Mouse (Mus musculus): Measurements from ENCODE around the gene Ttll6. TPM values are rescaled to one million over a fixed set of nuclear protein-coding genes. Genes with fewer than 3 reads are reported as not detected.
A peak's percentile ranks its signal among the peaks of the same experiment; 100 is the strongest.

Ttll6 gene
- total RNA-seq, 2 experiments from 2014 or later, result 0.12 to 0.40 TPM

DNA sequence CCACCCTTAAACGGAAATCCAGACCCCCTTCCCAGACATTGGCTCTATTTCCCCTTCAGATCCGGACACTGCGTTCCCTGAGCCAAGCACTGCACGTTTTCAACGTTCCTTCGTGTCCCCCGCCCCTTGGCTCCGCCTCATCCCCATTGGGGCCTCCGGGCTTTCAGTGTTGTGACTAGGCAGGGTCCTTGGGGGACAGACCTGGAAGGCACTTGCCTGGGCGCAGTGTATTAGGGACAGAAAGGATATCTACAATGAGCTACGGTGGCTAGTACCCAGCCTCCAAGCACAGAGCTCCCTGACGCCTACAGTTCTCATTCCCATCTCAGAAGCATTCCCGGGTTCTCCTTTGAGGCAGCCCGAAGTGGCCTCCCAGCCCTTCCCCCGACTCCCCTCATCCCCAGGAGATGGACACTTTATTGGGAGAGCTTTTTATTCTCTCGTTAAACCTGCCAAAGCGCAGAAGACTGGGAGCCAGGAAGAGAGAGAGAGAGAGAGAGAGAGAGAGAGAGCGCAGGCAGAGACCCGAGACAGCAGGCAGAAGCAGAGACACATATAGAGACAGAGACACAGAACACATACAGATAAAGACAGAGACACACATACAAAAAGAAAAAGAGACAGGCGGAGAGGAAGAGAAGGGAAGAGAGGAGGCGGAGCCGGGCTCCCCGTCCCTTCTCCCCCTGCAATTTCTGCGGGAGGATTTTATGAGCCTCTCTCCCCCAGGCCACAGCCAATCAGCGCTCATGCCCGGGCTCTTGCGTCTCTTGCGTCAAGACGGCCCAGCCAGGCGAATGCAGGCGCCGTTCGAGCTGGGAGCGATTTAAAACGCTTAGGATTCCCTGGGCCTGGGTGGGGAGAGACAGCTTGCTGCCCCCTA lies 60.2 kb downstream of the Ttll6 start, which contains the start of gene Hoxb13:
Gene Hoxb13, plus strand, starts transcription at position 796 of the 880 bp plus-strand sequence.
- DNase-seq (ENCODE audit: extremely low spot score in 1 of 2, low spot score in 1 of 2), result no peak

DNA sequence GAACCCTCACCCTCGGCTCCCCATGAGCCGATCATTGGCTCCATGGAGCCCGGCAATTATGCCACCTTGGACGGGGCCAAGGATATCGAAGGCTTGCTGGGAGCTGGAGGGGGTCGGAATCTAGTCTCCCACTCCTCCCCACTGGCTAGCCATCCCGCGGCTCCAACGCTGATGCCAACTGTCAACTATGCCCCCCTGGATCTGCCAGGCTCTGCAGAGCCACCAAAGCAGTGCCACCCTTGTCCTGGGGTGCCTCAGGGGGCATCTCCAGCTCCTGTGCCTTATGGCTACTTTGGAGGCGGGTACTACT lies 60.8 kb downstream of the Ttll6 start:
- DNase-seq (ENCODE audit: extremely low spot score in 1 of 2, low spot score in 1 of 2), result no peak

DNA sequence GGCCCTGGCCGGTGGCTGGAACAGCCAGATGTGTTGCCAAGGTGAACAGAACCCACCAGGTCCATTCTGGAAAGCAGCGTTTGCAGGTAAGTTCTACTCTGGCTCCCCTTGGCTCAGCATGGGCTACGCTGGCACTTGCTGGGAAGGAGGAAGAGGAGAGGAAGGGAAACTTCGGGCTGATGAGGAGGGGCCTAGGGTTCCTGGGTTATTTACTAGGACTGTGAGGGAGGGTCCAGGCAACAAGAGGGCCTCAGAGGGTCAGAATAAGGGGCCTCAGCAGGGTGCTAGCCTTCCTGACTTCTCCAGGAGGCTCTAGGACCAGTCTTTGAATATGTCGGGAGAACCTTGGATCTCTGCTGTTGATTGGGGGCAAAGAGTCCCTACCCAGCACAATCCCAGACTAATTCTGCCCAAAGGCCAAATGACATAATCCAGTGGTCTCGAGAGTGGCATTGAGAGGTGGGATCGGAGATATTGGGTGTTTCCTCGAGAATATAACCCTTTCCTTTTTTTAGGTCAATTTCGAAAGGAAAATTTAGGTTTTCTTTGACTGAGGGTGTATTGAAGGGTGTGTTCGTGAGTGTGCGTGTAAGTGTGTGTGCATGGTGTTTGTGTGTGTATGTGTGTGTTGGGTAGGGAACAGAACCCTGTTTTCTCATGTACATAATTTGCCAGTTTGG lies 61.5 kb downstream of the Ttll6 start:
- DNase-seq (ENCODE audit: extremely low spot score in 1 of 2, low spot score in 1 of 2), result no peak

DNA sequence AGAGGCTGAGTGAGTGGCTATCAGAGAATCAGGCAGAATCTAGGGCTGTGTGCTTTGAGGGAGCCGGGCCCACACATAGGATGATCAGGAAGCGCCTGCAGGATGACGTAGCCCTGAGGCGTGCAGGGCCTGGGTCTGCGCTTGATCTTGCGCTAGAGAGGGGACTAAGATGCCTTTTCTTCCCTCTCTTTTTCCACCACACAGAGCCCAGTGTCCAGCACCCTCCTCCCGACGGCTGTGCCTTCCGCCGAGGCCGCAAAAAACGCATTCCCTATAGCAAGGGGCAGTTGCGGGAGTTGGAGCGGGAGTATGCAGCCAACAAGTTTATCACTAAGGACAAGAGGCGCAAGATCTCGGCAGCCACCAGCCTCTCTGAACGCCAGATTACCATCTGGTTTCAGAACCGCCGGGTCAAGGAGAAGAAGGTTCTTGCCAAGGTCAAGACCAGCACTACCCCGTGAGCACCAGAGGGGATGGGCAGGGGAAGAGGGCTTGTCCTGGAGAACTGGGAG lies 62.2 kb downstream of the Ttll6 start:
- DNase-seq (ENCODE audit: extremely low spot score in 1 of 2, low spot score in 1 of 2), result no peak

DNA sequence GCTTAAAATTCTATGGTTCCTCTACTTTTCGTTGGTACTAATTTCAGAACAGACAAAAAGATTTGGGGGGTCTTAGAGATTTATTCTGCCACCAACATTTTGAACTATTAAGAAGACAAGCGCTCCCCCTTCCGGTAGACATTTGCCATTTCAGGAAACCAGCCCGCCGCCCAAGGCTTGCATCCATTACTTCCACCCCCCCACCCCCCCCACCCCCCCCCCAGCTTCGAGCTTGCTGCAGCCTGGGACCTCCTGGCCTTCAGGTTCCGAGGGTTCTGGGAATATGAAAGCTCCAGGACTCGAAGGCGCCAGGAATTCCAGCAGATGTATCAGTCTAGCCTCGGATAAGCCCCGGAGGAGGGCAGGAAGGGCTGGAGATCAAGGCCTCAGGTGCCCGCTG lies 65.1 kb downstream of the Ttll6 start:
- peak in 1 of 2 experiments; percentile 44 for DNase-seq (ENCODE audit: extremely low spot score in 1 of 2, low spot score in 1 of 2)

DNA sequence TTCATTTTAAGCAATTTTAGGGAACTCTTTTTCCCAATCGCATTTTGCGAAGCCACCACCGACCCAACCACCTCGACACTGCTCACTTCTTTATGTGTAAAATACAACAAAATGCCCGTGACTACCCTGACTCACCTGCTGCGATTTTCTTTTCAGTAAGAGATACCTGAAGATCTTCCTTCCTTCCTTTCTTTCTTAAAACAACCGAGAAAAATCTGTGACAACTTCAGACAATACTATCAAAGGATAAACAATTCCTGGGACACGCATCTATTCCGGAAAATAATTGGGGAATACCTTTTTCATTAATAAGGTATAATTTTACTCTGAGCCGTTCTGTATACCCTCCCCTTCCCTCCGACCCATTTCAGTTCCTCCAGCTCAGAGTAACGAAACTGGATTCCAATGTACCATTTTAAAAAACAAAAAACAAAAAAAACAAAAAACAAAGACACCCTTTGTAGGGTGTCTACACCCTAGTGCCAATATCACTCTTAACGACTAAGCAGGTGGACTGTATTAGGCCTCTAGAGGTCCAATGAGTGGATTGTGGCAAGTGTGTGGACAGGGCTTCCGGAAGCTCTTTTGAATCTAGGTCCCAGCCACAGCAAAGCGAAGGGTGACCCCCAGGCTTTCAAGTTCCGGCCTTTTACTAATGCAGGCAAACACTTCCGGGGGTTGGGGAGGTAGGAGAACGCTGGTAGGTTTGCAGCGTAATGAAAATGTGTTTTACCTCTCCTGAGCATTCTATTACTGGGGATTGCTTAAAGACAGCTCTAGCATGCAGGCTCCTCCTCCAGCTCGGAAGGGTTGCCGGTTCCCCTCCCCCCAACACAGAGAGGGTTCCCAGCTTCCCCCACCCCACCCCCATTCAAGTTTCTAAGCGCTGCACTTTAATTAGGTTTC lies 65.8 kb downstream of the Ttll6 start:
- no peak for DNase-seq (ENCODE audit: extremely low spot score in 1 of 2, low spot score in 1 of 2)

DNA sequence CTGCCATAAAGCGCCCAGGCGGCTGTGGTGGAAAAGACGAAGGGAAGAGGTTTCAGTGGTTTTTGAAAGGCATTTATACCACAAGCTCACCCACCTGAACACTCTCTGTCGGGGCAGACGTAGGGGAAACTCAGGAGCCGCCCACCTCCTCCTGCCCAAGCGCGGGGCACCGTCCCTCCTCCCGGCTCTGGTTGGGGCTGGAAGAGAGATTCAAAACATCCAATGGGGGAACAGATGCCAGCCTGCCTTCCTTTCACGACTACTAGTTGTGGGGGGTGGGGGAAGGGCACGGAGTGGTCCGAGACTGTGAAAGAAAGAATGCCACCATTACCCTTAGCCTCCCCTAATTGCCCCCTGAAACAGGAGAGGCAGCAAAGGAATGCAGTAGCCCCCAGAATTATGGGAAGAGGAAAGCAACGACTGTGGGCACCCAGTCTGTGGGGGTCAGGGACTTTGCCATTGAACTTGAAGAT lies 66.6 kb downstream of the Ttll6 start:
- no peak for DNase-seq (ENCODE audit: extremely low spot score in 1 of 2, low spot score in 1 of 2)

DNA sequence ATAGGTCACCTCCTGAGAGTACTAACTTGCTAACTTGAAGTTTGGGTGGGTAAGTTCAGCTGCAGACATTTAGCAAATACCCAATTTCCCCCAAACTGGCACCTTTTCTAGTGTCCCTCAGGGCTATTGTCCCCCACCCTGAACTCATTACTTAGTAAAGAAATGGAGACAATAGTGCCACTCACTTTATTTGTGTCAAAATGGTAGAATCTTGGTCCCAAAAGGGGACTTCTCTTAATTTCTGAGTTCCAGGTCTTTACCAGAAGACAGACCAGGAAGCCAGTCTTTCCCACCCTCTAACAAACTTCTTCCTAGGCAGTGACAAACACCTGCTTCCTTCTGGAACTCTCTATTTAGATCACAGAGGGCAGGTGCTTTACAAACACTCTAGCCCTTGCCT lies 68.2 kb downstream of the Ttll6 start:
- no peak for DNase-seq (ENCODE audit: extremely low spot score in 1 of 2, low spot score in 1 of 2)

DNA sequence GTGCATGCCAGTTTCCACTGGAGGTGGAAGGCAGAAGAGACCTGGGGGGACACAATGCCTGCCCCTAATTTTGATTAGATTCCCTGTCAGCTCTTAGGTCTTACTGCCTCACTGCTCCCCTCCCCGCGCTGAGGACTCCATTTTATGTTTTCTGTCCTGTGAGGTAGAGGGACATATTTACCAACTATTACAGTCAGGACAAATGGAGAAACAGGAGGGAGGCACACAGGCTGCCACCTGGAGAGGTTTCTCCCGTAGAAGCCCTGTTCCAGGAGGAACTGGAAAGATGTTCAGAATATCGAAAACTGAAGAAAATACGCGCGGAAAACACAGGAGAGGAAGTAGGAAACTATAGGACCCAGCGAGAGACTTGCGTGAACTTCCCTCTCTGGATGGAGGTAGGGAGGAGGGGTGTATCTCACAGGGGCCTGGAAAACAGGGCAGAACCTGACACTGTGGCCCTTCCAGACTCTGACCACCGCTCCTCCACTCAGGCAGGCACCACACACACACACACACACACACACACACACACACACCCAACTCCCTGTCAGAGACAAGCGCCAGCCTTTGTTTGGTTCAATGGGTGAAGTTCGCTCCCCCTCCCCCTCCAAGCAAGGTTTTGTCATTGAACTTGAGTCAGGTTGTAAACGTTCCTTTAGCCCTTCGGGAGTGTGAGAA lies 69.0 kb downstream of the Ttll6 start:
- DNase-seq (ENCODE audit: extremely low spot score in 1 of 2, low spot score in 1 of 2), result no peak

DNA sequence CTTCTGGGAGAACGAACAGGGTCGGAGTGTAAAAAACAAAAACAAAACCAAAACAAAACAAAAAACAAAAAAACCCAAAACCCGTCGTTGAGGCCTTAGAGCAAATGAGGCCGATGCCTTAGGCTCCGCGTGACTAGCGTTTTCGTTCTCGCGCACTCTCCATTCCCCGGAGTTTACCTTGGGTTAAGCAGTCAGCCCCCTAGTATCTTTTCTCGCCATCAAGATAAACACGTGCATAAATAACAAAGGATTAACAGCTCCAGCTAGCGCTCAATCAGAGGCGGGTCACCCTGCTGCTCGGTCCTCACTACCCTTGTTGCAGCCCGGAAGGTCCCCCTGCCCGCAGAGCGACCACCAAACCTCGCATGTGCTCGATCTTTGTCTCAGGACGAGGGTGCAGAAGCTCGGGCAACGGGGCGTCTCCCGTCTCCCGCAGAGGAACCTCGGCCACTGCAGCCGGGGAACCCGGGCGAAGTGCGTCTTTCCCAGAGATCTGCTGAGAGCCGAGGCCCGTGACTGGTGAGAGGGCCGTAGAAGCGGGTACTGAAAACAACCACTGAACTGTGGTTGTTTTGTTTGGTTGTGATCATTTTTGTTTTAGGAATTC lies 69.7 kb downstream of the Ttll6 start:
- DNase-seq (ENCODE audit: extremely low spot score in 1 of 2, low spot score in 1 of 2), result no peak

DNA sequence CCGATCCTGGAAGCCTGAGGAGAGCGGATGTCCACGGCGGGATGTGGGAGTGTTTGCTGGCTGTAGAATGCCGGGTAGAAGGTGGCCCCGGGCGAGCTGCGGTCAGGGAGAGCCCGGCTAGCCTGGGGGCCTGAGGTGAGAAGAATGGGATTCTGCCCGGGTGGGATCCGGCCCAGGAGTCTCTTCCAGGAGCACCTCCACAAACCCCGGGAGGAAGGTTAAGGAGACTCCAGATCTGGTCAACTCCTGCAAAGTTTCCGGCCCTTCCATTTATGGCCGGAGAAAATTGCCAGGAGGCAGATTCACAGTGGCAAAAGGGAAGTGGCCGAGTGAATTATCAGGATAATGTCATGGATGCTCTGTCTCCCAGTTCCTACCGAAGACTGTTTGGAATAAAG lies 70.2 kb downstream of the Ttll6 start:
- no peak for DNase-seq (ENCODE audit: extremely low spot score in 1 of 2, low spot score in 1 of 2)

DNA sequence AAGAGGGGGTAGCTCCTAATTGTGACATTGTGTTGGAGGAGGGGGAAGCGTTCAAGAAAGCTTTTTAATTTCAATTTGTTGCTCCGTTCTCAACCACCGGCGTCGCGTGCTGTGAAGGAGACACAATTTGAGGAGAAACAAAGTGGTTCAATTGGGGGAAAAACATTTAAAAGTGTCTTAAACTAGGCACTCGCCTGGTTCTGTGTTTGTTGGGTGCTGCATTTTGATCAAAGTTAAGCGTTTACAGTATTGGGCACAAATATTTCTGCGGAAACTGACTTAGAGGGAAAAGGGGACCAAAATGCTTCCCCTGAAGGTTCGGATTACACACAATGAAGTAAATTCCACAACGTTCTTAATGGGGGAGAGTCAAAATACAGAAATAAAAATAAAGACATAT lies 70.8 kb downstream of the Ttll6 start:
- DNase-seq (ENCODE audit: extremely low spot score in 1 of 2, low spot score in 1 of 2), result no peak

DNA sequence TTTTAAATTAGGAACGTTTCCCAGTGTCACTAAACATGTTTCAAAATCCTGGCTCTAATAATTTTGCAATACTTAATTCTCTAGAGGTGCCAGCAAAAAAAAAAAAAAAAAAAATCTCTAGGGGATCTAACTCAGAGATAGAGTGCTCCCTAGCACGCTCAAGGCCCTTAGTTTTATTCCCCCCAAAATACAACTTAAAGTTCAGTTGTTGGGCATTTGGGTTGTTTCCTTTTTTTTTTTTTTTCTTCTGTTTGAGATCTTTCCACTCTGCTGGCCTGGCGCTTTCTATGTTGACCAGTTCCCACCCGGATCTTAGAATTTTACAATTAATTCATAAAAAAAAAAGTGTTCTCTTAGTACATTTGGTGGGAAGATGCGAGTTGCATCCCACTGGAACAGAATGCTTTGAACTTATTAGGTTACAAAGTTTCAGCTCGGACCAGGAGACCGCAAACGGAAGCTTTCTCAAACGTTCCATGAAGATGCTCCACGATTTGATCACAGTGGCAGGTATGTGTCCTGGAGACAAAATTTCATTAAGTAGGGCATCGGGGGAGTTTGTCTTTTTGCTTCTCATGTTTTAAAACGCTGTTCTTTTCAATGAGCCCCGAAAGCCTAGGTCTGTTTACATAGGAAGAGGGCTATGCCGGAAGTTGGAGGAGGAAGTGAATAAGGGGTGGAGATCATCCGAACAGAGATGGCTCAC lies 72.0 kb downstream of the Ttll6 start:
- no peak for DNase-seq (ENCODE audit: extremely low spot score in 1 of 2, low spot score in 1 of 2)

Other genes starting within 250 kb of the Ttll6 start
- not detected for gene B4galnt2, start 218.9 kb upstream of the Ttll6 start, total RNA-seq (2021)
- under 1 TPM in 1 of 2 experiments, not detected in 1; 0.12 TPM for gene Igf2bp1, start 127.8 kb upstream of the Ttll6 start, total RNA-seq (2021)
- gene Gip, start 109.2 kb upstream of the Ttll6 start, total RNA-seq (2021), result not detected
- 100 to 1,000 TPM in 1 of 2 experiments, 10 to 100 TPM in 1; 99.8 to 103 TPM for gene Snf8, start 98.9 kb upstream of the Ttll6 start, total RNA-seq (2021)
- gene Ube2z, start 68.4 kb upstream of the Ttll6 start, total RNA-seq (2021), result 10 to 100 TPM; 51.6 to 58.2 TPM
- gene Atp5g1, start 58.1 kb upstream of the Ttll6 start, total RNA-seq (2021), result 100 to 1,000 TPM; 430 to 475 TPM
- gene Calcoco2, start 21.8 kb upstream of the Ttll6 start, total RNA-seq (2021), result not detected
- gene Hoxb13, start 60.5 kb downstream of the Ttll6 start, total RNA-seq (2021), result not detected
- not detected for gene Hoxb9, start 137.7 kb downstream of the Ttll6 start, total RNA-seq (2021)
- not detected for gene Hoxb8, start 148.1 kb downstream of the Ttll6 start, total RNA-seq (2021)
- gene Hoxb7, start 152.8 kb downstream of the Ttll6 start, total RNA-seq (2021), result not detected
- not detected for gene Hoxb6, start 158.7 kb downstream of the Ttll6 start, total RNA-seq (2021)
- gene Hoxb5, start 169.6 kb downstream of the Ttll6 start, total RNA-seq (2021), result not detected
- not detected for gene Hoxb4, start 184.5 kb downstream of the Ttll6 start, total RNA-seq (2021)
- gene Hoxb3, start 189.5 kb downstream of the Ttll6 start, total RNA-seq (2021), result not detected
- gene Hoxb2, start 216.7 kb downstream of the Ttll6 start, total RNA-seq (2021), result not detected
- gene Hoxb1, start 232.0 kb downstream of the Ttll6 start, total RNA-seq (2021), result not detected

Data from layer of hippocampus, postnatal 25 days (tissue).